Mouse (Mus musculus) thymus, postnatal 36 days (tissue): ENCODE data around the gene Gtsf1l.
"Not testable (repeated sequence)": the region's sequence is repeated elsewhere in the genome, so short reads cannot be mapped to it uniquely, and the experiment has no call there.

Experiments
- DNase-seq, 2 experiments: peaks; one replicate each; pipeline ENCODE4 v3.0.0; 2022; ENCODE audit warnings: mixed read lengths in 2 of 2

Gene Gtsf1l

DNA sequence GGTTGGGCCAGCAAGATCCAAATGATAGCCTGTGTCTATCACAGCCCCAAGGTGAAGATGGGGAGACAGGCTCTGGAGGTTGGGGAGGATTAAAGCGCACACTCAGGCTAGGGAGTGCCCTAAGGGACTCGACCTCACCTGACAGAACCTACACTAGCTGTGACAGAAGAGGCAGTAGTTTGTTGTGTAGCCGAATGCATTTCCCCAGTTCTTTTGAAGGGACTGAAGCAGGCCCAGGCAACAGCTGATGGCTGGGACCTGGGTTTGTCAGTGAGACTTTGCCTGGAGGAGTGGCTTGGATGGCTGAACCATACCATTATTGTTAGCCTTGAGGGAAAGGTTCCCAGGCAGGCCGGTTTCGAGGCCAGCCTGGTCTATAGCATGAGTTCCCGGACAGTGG is 2.6 kb downstream of the Gtsf1l start:
- no peak for DNase-seq

DNA sequence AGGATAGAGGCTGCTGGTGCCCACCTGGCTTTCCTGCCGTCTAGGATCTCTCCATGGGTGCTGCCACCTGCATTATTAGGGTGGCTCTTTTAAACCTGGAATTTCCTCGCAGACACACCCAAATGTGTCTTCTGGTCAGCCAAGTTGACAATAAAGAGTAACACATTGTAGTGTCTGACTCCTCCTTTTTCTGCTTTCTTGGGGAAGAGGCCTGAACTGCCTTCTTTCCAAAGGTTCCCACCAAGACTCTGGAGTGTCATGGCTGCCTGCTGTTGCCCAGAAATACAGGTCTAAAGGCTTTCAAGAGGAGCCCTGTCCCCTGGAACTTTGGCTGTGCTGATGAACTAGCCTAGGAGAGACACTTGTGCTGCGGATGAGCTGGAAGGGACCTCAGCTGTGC is 3.1 kb downstream of the Gtsf1l start:
- no peak for DNase-seq

DNA sequence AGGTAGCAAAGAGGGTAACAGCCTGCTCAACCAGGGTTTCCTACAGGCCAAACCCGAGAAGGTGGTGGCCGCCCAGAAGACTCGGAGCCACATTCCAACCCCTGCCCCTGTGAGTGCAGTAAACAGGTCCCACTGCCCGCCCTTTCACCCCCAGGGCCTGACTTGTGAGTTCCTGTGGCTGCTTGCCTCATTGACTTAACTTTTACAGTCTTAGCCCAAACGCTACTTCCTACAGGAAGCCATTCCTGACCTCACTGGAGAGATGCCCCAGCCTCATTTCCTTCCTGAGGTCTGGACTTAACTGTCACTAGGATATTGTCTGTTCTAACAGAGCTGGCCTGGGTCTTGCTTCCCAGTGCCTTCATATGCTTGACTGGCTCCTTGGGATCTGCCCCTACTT is 5.1 kb downstream of the Gtsf1l start:
- DNase-seq, result no peak

DNA sequence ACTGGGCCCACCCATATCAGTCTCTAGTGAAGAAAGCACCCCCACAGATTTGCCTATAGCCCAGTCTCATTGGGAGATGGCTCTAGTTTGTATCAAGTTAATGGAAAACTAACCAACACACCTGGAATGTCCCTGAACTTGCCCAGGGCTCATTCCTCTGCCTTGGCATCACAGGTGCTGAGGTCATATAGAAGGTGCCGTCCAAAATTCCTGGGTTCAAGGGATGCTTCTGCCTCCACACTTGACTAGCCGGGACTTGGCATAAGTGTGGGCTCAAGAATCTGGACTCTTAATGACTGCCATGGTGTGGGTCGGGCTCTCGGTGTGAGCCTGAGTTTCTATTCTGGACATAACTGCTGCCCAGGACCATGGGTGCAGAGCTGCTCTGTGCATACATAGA is 8.6 kb downstream of the Gtsf1l start:
- no peak for DNase-seq

DNA sequence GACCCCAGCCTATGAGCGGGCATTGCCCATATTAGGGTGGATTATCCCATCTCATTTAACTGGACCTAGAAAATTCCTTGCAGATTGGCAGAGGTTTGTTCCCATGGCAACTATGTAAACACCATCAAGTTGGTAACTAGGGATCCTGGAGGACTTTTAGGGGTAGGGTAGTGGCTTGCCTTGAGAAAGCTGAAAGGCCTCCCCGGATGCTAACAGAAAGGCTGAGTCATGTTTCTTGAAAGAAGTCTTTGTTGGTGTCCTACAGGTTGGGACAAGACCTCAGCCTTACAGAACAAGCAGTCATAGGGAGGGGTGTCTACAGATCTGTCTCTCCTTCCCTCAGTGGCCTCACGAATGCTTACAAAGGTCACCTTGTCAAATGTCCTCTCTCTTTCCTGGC is 12.4 kb downstream of the Gtsf1l start:
- no peak for DNase-seq

DNA sequence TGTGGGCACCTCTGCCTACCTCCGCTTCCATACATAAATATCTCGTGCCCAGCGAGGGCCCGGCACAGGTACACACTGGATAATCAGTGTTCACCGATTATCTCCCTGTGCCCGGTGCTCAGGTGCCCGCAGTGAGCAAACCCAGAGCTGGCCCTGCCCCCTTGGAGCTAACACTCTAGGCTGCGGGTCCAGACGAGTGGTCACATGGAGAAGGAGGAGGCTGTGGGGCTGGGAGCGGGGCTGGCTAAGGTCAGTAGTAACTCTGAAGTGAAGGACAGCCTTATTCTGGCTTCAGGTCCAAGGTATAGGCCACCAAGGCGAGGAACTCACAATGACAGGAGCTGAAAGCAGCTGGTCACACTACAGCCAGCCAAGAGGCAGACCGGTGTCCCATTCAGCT is 12.8 kb downstream of the Gtsf1l start:
- DNase-seq, result no peak

DNA sequence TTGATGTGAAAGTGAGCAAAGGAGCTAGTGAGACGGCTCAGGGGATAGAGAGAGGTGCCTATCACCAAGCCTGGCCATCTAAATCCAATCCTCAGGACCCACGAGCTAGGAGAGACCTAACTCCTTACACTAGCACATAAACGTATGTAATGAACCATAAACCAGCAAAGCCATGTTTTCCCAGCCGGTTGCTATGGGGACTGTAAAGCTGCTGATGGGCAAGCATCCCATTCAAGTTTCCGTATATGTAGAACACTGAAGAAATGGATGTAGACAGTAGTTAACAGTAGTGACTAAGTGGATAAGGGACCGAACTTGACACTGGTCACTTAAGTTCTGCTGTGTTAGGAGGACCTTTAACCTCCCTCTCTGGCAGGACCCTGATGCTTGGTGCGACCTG is 13.6 kb downstream of the Gtsf1l start:
- no peak for DNase-seq

DNA sequence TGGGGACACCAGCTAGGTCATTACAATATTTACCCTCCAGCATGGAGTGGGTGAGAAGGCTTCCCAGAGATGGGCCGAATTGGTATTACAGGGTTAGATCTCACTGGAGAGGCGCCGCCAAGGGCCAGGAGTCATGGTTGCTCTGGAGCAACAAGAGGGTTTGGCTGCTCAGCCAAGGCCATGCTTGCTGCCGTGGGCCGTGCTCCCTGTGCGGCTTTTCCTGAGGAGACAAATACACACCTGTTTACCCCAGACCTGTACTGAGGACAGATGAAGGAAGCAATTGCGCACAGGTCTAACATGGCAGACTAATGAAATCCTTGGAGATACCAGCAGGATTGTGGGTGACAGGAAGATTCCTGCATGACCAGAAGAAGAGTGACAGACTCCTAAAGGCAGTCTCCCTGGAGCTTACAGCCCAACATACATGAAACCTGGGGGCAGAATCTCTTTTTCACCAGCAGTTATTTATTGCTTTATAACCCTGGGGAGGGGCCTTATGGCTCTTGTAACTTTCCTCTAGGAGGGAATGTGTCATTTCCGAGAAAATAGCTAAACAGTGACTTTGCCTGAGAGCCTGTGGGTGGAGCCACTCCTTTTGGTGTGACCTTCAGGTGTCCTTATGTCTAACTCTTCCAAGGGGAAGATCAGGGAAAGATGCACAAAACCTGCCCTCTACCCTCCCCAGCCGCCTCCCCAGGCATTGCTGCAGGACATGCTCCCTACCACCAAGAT is 14.5 kb downstream of the Gtsf1l start:
- DNase-seq, result no peak

DNA sequence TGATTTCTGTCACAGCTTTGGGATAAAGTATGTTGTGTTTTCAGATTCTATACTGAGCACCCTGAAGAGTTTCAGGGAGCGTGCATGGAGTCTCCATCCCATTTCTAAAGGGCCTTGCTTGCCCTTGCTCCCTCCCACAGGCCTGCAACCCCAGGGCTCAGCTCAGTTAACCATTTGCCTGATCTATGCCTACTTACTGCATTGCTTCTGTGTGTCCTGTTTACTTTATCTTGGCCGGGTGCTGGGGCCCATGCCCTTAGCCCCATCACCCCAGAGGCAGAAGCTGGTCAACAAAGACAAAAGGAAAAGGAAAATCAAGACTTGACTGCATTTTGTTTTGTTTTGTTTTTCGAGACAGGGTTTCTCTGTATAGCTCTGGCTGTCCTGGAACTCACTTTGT is 16.1 kb downstream of the Gtsf1l start:
- DNase-seq, result no peak

DNA sequence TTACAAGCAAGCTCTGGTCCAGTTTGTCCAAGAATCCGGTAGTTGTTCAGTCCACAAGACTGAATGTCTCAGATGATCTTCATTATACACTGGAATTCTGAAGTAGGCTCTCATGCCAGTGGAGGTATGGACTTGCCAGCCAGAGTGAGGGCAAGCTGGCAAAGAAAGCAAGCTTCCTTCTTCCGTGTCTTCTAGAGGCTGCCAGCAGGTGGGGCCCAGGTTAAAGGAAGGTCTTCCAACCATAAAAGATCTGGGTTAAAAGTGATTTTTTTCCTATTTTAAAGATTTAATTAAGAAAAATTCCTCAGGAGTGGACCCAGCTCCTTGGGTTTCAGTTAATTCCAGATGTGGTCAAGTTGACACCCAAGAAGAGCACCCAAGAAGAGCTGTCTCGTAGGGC is 17.4 kb downstream of the Gtsf1l start:
- no peak for DNase-seq

DNA sequence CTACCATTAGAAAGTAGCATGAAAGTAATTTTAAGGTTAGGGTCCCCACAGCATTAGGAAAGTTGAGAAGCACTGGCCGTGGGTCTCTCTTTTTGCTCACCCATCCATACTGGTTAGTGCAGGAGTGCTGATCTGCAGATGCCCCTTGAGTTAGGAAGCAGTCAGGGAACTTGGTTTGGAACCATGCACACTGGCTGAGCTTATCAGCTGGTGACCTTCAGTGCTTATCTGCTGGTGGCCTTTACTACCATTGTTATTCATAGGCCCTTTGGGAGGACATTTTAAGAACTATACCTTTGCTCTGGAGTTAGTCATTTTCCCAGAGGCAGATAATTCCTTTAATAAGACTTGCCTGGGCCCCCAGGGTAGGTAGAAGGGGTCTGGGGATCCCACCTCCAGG is 20.4 kb downstream of the Gtsf1l start:
- no peak for DNase-seq

DNA sequence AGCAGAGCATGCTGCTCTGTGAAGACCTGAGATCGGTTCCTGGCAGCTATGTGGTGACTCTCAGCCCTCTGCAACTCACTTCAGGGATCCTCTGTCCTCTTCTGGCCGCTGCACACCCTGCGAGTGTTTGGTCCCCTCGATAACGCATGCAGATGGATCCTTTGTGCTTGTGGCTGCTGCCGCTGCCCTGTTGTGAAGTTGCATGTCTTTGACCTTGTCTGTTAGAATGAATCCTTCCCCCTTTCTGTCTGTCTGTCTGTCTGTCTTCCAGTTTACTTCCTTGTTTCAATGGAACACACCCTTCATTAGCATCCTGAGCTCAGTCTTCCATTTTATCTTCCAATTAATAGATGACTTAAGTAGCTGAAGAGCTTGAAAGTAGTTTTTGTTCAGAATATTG is 21.3 kb downstream of the Gtsf1l start:
- no peak for DNase-seq

DNA sequence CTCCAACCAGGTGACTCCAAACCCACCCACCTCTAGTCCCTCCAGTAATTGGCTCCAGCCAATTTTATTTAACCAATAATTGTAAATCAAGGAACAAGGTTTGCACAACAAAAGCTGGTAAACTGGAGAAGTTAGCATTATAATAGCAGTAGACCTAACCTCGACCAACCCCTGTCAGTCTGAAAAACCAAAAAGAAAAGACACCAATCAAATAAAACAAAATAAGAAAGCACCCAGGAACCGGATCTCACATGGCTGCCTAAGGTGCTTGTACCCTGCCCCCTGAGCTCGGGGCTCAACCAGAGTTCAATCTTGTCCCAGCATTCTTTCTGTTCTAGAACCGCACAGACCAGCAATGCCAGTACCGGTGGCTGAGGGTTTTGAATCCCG is 25.5 kb downstream of the Gtsf1l start:
- no peak for DNase-seq

DNA sequence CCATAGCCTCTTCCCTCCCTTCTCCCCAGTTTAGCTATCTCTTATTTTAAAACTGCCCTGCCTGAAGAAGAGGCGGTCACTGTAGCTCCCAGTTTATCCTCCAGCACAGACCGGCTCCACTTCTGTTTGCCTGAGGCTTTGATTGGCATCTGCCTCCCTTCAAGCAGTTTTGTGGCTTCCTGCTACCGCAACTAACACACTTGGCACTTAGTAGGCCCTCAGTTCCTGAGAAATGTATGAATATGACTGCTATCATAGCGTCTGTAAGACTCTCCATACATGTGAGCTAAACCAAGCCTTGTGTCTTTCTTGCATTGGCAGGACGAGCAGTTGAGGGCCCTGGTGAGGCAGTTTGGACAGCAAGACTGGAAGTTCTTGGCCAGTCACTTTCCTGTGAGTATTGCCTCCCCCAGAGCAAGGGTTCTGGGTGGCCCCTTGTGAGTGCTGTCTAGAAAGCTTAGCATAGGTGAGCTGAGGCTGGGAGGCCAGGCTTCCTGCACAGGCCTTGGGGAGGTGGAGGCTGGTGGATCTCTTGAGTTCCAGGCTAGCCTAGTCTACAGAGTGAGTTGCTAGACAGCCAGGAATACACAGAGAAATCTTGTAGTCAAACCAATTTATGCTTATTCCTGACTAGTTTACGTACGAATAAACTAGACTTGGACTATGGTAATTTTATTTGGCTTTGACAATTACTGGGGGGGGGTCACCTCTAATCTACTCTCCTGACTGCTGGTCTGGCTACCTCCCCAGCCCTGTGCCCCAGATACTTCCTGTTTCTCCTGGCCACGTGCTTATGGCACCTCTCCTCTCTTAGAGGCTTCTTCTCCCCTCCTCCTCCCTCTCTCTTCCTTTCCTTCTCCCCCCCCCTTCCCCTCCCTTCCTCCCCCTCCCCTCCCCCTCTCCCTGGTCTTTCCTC is 26.2 kb downstream of the Gtsf1l start:
- no peak for DNase-seq

DNA sequence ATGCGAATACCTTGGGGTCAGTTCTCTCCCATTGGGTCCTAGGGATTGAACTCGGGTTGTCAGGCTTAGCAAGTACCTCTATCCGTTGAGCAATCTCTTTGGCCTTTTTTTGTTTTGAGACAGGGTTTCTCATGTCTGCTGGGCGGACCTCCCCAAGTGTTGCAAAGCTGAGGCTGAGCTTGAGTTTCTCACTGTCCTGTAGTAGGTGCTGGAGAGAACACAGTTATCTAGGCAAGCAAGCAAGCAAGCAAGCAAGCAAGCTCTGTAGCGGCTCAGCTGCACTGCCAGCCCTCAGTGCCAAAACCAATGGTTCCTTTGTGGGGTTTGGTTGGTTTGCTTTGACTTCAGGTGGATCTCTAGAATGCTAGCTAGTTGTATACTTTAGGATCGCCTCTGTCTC is 27.0 kb downstream of the Gtsf1l start:
- DNase-seq, result no peak

DNA sequence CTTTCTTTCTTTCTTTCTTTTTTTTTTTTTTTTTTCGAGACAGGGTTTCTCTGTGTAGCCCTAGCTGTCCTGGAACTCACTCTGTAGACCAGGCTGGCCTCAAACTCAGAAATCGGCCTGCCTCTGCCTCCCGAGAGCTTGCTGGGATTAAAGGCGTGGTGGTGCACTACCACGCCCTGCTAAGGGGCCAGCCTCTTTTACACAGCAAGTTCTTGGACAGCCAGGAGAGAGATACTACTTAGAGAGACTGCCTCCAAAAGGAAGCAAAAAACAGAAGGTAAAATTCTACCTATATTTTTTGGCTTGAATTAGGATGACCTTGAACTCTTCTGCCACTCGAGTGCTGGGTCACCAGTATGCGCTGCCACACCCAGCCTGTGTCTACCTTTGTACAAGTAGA is 28.7 kb downstream of the Gtsf1l start:
- not testable (repeated sequence) for DNase-seq

DNA sequence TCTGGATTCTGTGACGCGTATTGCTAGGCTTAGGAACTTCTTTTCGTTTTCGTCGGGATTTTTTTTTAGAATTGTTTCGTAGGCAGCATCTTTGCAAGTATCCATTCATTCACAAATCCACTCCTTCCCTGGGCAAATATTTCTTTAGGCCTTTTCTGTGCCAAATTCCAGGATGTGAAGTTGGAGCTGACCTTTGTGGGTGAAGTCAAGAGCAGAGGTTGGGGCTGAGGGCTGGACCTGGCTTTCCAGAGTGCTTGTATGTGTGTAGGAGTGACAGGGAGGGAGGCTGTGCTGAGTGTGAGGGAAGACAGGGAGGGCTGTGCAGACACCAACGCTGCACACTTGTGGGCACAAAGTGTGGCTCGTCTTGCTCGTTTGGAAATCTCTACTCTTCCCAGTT is 31.1 kb downstream of the Gtsf1l start:
- no peak for DNase-seq

DNA sequence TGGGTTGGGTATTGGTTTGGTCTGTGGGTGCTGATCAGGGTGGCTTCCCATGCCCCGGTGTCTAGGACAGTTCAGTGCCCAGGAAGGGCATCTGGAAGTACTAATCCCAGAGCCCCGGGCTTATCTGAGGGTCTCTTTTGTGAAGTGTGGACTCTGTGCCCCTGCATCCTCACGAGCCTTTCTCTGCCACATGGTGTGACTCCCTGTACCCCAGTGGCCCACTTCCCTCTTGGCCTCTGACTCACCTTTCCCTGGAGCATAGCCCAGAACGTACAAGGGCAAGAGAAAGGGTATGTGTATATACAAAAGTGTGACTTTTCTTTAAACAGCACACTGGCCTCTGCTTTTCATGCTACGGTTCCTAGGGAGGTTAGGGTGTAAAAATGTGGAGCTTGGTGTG is 31.9 kb downstream of the Gtsf1l start:
- DNase-seq, result no peak

DNA sequence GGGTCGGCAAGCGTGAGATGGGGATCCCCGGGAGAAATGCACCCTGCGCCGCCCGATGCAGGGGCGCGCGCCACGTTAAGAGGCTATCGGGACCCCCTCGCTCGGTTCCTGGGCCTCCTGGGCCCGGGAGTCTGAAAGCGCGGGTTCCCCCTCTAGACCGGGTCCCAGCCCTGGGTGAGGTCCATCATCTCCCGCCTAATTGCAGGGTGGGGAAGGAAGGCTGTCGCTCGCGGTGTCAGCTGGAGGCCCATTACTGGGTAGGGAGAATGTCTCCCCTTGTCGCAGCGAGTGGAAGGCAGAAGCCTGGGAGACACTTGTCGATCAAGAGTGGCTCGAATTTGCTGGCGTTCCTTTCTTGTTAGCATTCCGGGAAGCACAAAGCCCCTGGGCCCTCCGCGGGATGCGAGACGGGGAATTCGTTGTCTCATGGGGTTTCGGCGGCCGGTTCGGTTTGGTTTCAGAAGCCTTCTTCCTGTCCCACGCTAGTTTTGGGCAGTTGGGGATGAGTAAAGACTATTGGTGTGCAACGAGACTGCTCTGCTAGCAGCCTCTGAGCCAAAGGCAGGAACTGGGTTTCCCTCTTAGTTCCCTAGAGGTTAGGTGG is 32.7 kb downstream of the Gtsf1l start:
- peak in 1 of 2 experiments; percentile 9 for DNase-seq

DNA sequence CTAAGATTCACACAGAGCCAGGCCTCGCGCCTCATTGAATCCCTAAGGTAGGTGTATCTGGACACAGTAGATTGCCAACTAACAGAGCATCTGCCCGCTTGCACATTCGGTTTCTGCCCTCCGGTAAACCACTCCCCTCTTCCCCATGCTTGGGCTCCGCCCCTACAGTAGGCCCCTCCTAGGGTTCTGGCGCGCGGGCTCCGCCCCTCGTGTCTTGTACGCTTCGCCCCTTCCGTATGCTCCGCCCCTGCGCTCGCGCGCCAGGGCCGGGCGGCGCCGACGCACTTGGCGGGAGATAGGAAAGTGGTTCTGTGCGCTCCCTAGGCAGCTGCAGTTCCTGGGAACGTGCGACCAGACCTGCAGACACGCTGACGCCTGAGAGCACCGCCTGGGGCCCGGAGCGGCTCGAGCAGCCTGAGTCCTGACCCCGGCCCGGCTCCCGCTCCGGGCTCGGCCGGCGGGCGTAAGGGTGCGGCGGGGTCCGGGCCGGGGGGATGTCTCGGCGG is 33.3 kb downstream of the Gtsf1l start, which contains the start of gene Mybl2:
TSS of gene Mybl2 (plus strand) at position 353 of the 506 bp plus-strand sequence.
- peak; percentile 94 to 96 for DNase-seq

DNA sequence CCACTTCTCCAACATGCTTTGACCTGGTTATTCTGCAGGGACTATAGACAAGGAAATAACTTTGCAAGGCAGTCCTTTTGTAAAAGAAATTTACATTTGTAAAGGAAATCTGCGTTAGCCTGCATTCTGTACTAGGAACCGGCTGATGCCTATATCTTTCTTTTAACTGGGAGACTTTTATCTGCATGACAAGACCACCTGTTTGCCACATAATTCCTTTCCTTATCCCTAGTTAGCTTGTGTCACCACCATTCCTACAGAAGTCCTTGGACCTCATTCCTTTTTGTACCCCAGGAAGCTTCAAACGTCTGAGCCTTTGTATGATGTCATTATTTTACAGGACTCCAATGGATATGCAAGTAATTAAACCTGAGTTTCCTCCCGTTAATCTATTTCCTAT is 34.8 kb downstream of the Gtsf1l start:
- DNase-seq, result no peak

DNA sequence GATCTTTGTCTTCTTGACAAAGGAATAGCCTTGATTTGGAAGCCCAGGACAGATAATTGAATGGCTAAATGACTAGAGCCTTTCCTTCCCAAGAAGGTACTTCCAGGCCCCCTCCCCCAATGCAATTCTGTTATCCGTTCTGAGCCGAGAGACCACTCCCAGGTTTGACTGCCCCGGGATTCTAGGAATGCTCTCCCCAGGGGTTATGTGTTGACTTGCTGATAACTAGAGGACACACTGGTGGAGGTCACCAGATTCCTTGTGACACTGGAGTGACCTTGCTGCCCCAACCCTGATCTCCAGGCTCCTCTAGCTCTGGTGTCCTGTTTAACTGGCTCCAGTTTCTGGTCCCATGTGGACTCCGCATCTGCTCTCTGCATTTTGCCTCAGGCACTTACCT is 35.6 kb downstream of the Gtsf1l start:
- DNase-seq, result no peak

DNA sequence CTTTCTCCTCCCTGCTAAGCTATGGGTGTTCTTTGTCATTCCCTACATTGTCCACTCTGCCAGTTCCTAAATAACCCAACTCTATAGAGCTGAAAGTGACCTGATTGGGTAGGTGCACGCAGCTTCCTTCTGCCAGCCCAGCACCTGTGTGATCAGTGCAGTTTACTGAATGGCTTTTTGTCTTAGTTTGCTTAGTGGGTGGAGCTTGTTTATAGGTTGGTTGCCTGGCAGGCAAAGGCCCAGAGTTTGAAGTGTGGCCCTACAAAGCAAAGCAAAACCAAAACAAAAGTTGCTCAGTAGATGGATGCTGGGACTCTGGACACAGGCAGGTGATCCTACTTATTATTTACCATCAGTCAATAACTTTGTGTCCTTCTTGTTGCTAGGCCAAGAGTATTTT is 36.0 kb downstream of the Gtsf1l start:
- DNase-seq, result no peak

DNA sequence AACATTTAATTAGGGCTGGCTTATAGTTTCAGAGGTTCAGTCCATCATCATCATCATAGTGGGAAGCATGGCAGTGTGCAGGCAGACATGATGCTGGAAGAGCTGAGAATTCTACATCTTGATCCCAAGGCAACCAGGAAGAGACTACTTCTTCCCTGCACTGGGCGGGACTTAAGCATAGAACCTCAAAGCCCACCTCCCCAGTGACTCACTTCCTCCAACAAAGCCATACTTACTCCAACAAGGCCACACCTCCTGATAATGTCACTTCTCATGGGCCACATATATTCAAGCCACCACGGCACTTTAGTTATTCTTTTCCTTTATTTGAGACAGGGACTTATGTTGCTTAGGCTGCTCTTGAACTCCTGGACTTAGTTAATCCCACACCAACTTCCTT is 38.5 kb downstream of the Gtsf1l start:
- DNase-seq, result no peak
